Mouse (Mus musculus): ENCODE results near the gene Pank1. TPM values are rescaled to one million over a fixed set of nuclear protein-coding genes. Genes with fewer than 3 reads are reported as not detected.
A peak's percentile ranks its signal among the peaks of the same experiment; 100 is the strongest.

Pank1 gene
- polyA plus RNA-seq, 1 experiment from 2014 or later: 7.7 TPM

DNA sequence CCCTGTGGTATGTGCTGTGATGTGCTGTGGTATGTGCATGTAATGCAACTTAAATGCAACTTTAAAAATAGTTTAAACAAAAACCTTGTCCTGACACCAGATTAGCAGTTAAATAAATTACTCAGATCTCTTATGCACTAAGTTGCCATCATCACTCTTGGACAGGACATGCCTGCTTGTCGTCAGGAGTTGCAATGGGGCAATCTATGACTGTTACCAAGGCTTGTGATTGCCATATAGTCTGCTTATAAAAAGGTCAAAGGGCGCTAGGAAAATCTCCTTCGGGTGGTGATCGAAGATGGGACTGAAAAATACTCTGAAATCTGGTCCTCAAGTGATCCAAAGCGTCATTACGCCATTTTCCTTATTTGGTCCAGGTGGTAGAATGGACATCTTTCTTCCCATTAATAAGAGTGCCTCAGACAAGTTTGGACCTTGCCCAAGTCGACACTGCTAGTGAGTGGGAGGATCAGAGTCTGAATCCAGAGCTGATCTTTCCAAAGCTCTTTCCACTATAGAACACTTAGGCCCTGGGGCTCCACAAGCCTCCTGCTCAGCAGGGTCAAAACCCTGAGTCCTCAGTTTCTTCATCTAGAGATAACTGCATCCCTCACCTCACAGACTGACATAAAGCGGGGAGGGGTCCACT lies 11.0 kb downstream of the Pank1 start:
- DNase-seq (ENCODE audit: low spot score) (no peak), ATAC-seq (ENCODE audit: low read depth) (no peak)
- Histone ChIP-seq H3K27me3 (replicated peaks; ENCODE audit: control insufficient read depth, insufficient read depth, low read length) (no peaks in the 10 kb centered on the region), H3K4me2 (ENCODE audit: low read depth, low read length) (no peak overlapping the region), H3K4me3 (ENCODE audit: low read depth, low read length) (no peak overlapping the region), H3K36me3 (ENCODE audit: control insufficient read depth, insufficient read depth, low read length) (no peaks in the 10 kb centered on the region), H3K9ac (ENCODE audit: low read depth, low read length) (no peak overlapping the region), H3K27ac (replicated peaks; ENCODE audit: low read depth, low read length) (no peak overlapping the region), H3K4me1 (ENCODE audit: control insufficient read depth, insufficient read depth, low read length) (no peaks in the 10 kb centered on the region), H3K9me3 (ENCODE audit: control insufficient read depth, low read length) (no peaks in the 10 kb centered on the region)
- 85% methylated on average over 8 of the region's 8 CpGs for WGBS

DNA sequence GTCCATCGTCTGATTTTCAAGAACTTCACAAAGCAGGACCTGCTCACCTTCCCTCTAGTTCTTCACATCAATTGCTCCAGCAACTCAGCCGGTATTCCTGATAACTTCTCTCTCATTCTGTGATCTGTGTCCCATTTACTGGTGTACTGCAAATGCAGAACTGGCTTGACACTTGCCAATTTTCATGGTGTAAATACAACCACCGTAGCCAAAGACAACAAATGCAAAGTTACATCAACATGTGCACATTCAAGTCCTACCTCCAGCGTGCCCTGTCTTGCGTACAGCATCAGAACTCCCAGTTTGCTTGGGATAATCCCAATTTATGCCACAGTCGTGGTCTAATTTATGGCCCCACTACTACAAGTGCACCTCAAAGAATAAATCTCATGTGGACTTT lies 15.5 kb downstream of the Pank1 start:
- Histone ChIP-seq H3K27ac (replicated peaks; ENCODE audit: low read depth, low read length) (no peak overlapping the region), H3K4me2 (ENCODE audit: low read depth, low read length) (no peak overlapping the region), H3K27me3 (replicated peaks; ENCODE audit: control insufficient read depth, insufficient read depth, low read length) (no peaks in the 10 kb centered on the region), H3K9me3 (ENCODE audit: control insufficient read depth, low read length) (no peaks in the 10 kb centered on the region), H3K4me1 (ENCODE audit: control insufficient read depth, insufficient read depth, low read length) (no peaks in the 10 kb centered on the region), H3K9ac (ENCODE audit: low read depth, low read length) (no peak overlapping the region), H3K4me3 (ENCODE audit: low read depth, low read length) (no peak overlapping the region), H3K36me3 (ENCODE audit: control insufficient read depth, insufficient read depth, low read length) (no peaks in the 10 kb centered on the region)
- no peak for DNase-seq (ENCODE audit: low spot score)
- 82% methylated on average over 6 of the region's 6 CpGs for WGBS
- ATAC-seq (ENCODE audit: low read depth): no peak

DNA sequence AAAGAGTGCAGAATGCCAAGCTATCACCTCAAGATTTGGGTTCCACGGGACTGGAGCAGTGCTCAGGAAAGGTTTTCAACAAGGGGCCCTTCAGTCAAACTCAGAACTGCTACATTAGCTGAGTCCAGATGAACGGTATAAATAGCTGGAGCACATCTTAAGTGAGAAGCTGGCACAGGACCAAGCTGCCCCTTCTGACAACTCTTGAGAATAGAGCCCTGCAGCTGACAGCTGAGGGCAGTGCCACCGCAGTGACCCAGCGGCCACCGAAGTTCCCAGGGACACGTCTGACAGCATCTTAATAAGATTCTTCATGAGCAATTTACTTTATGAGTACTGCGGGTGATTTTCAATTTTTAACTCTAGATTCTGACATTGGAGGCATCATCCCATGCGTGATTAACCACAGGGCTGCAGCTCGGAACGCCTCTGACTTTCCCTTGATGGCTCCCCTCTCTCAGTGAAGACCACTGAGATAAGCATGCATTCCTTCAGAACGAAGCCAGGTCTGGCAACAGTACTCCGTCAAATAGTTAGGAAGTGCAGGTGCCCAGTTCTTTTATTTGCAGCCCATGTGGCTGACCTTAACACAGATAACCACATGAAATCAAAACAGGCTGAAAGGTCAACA lies 23.1 kb downstream of the Pank1 start:
- peaks cover 9% of the 10 kb centered on the region; the same call in 1 of the 2 replicates for H3K4me1 ChIP-seq (ENCODE audit: control insufficient read depth, insufficient read depth, low read length)
- no peak overlapping the region for H3K4me3 ChIP-seq (ENCODE audit: low read depth, low read length)
- no peaks in the 10 kb centered on the region for H3K9me3 ChIP-seq (ENCODE audit: control insufficient read depth, low read length)
- DNase-seq (ENCODE audit: low spot score) (peak; percentile 62), ATAC-seq (ENCODE audit: low read depth) (no peak)
- H3K27me3 ChIP-seq (replicated peaks; ENCODE audit: control insufficient read depth, insufficient read depth, low read length): no peaks in the 10 kb centered on the region
- H3K9ac ChIP-seq (ENCODE audit: low read depth, low read length): no peak overlapping the region
- H3K27ac ChIP-seq (replicated peaks; ENCODE audit: low read depth, low read length): no peak overlapping the region
- H3K36me3 ChIP-seq (ENCODE audit: control insufficient read depth, insufficient read depth, low read length): no peaks in the 10 kb centered on the region
- H3K4me2 ChIP-seq (ENCODE audit: low read depth, low read length): no peak overlapping the region
- 75% methylated on average over 12 of the region's 12 CpGs for WGBS

DNA sequence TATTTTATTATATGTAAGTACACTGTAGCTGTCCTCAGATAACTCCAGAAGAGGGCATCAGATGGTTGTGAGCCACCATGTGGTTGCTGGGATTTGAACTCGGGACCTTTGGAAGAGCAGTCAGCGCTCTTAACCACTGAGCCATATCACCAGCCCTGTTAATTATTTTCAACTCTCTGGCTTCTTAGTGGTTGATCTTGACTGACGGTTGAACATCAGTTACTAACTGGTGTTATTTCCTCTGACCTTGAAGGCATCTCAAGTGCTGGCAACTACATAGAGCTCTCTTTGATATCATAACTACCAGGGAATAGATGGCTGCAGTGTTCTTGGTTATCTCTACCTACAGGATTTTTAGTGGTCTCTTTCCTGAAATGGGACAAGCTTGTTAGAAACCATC lies 28.1 kb downstream of the Pank1 start:
- DNase-seq (ENCODE audit: low spot score): no peak
- Histone ChIP-seq H3K4me3 (ENCODE audit: low read depth, low read length) (no peak overlapping the region), H3K4me2 (ENCODE audit: low read depth, low read length) (no peak overlapping the region), H3K4me1 (ENCODE audit: control insufficient read depth, insufficient read depth, low read length) (no peaks in the 10 kb centered on the region), H3K27me3 (replicated peaks; ENCODE audit: control insufficient read depth, insufficient read depth, low read length) (no peaks in the 10 kb centered on the region), H3K9ac (ENCODE audit: low read depth, low read length) (no peak overlapping the region), H3K27ac (replicated peaks; ENCODE audit: low read depth, low read length) (no peak overlapping the region), H3K36me3 (ENCODE audit: control insufficient read depth, insufficient read depth, low read length) (no peaks in the 10 kb centered on the region), H3K9me3 (ENCODE audit: control insufficient read depth, low read length) (no peaks in the 10 kb centered on the region; the same call in 1 of the 2 replicates)
- no peak for ATAC-seq (ENCODE audit: low read depth)
- 95% methylated on average over 3 of the region's 3 CpGs for WGBS

DNA sequence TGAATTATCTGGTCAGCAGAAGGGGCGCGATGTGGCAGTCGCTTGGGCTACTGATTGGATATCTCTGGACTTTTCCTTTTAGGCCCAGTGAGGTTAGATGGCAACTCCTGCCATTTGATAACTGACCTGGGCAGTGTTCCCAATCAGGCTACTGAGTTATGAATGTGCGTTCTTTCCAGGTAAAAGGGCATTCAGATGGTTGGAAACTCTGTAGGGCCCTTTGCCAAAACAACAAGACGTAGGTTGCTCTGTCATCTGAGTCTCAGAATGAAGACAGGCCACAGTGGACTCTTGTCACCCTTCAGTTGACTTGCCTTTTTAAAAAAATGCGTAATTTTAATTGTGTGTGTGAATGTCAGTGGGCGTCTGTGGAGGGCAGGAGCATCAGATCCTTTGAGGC lies 29.8 kb downstream of the Pank1 start:
- Histone ChIP-seq H3K9me3 (ENCODE audit: control insufficient read depth, low read length) (no peaks in the 10 kb centered on the region; the same call in 1 of the 2 replicates), H3K36me3 (ENCODE audit: control insufficient read depth, insufficient read depth, low read length) (no peaks in the 10 kb centered on the region), H3K9ac (ENCODE audit: low read depth, low read length) (no peak overlapping the region), H3K27me3 (replicated peaks; ENCODE audit: control insufficient read depth, insufficient read depth, low read length) (no peaks in the 10 kb centered on the region), H3K4me1 (ENCODE audit: control insufficient read depth, insufficient read depth, low read length) (0 out of 2 replicates have a peak, but pooled peaks cover 4% of the 10 kb centered on the region), H3K4me2 (ENCODE audit: low read depth, low read length) (no peak overlapping the region), H3K27ac (replicated peaks; ENCODE audit: low read depth, low read length) (no peak overlapping the region), H3K4me3 (ENCODE audit: low read depth, low read length) (no peak overlapping the region)
- 93% methylated on average over 7 of the region's 7 CpGs for WGBS
- DNase-seq (ENCODE audit: low spot score) (no peak), ATAC-seq (ENCODE audit: low read depth) (no peak)

DNA sequence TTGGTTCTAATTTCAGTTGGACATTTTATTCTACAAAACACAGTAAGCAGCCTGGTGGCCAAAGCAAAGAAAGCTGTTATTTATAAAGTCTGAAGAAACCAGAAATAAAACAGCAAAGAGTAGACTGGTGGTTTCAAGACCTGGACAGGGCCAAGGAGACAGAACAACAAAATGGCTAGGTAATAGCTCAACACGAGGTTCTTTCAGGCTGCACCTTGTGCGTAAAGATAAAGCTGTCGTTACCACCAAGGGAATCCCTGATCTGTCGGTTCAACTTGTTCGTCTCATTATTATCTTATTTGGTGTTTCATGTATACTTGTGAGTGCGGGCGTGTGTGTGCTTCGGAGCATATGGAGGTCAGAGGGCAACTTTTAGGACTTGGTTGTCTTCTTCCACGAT lies 31.1 kb downstream of the Pank1 start:
- DNase-seq (ENCODE audit: low spot score) (no peak), ATAC-seq (ENCODE audit: low read depth) (no peak)
- Histone ChIP-seq H3K27me3 (replicated peaks; ENCODE audit: control insufficient read depth, insufficient read depth, low read length) (no peaks in the 10 kb centered on the region), H3K36me3 (ENCODE audit: control insufficient read depth, insufficient read depth, low read length) (no peaks in the 10 kb centered on the region), H3K27ac (replicated peaks; ENCODE audit: low read depth, low read length) (no peak overlapping the region), H3K4me3 (ENCODE audit: low read depth, low read length) (no peak overlapping the region), H3K9ac (ENCODE audit: low read depth, low read length) (no peak overlapping the region), H3K9me3 (ENCODE audit: control insufficient read depth, low read length) (no peaks in the 10 kb centered on the region; the same call in 1 of the 2 replicates), H3K4me1 (ENCODE audit: control insufficient read depth, insufficient read depth, low read length) (0 out of 2 replicates have a peak, but pooled peaks cover 4% of the 10 kb centered on the region), H3K4me2 (ENCODE audit: low read depth, low read length) (no peak overlapping the region)
- WGBS: 90% methylated on average over 9 of the region's 9 CpGs

DNA sequence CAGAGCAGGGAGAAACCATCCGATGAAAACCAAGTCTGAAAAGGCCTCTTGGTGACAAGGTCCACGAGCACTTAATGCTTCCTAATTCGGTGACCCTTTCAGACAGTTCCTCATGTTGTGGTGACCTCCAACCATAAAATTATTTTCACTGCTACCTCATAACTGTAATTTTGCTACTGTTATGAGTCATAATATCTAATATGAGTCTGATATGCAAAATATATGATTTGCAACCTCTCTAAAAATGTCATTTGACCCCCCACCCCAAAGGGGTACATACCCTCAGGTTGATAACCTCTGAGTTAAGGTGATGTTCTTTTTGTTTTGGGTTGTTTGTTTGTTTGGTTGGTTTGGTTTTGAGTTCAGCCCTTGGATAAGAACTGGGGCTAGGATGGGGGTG lies 32.2 kb downstream of the Pank1 start:
- DNase-seq (ENCODE audit: low spot score) (no peak), ATAC-seq (ENCODE audit: low read depth) (no peak)
- Histone ChIP-seq H3K36me3 (ENCODE audit: control insufficient read depth, insufficient read depth, low read length) (no peaks in the 10 kb centered on the region), H3K4me3 (ENCODE audit: low read depth, low read length) (no peak overlapping the region), H3K4me1 (ENCODE audit: control insufficient read depth, insufficient read depth, low read length) (0 out of 2 replicates have a peak, but pooled peaks cover 4% of the 10 kb centered on the region), H3K9ac (ENCODE audit: low read depth, low read length) (no peak overlapping the region), H3K4me2 (ENCODE audit: low read depth, low read length) (no peak overlapping the region), H3K9me3 (ENCODE audit: control insufficient read depth, low read length) (no peaks in the 10 kb centered on the region; the same call in 1 of the 2 replicates), H3K27ac (replicated peaks; ENCODE audit: low read depth, low read length) (no peak overlapping the region), H3K27me3 (replicated peaks; ENCODE audit: control insufficient read depth, insufficient read depth, low read length) (no peaks in the 10 kb centered on the region)
- 80% methylated on average over 3 of the region's 3 CpGs for WGBS

DNA sequence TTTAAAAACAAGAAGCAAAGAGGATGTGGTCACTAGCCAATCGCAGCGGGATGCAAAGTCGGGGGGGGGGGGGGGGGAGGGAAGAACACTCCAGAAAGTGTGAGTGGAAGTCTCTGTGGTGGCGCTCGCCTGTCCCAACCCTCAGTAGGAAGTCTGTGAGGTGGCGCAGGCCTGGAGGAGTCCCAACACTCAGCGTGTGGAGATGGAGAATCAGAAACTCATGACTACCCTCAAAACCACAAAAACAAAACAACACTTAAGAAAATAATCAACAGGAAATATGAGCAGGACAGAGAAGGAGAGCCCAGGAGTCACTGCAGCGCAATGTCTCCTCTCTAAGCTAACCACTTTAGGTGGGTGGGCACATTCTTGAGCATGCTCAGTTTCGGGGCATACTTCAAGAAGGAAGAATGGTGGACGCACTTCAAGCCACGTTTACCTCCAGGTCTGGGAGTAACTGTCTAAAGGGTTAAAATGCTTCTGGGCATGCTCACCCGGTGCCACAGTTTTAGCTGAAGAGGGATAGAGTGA lies 32.7 kb downstream of the Pank1 start:
- DNase-seq (ENCODE audit: low spot score): no peak
- WGBS: 47% methylated on average over 12 of the region's 12 CpGs
- no peaks in the 10 kb centered on the region; the same call in 1 of the 2 replicates for H3K9me3 ChIP-seq (ENCODE audit: control insufficient read depth, low read length)
- no peak overlapping the region for H3K4me3 ChIP-seq (ENCODE audit: low read depth, low read length)
- H3K4me1 ChIP-seq (ENCODE audit: control insufficient read depth, insufficient read depth, low read length): 0 out of 2 replicates have a peak, but pooled peaks cover 6% of the 10 kb centered on the region
- H3K27ac ChIP-seq (replicated peaks; ENCODE audit: low read depth, low read length): no peak overlapping the region
- ATAC-seq (ENCODE audit: low read depth): no peak
- no peaks in the 10 kb centered on the region for H3K36me3 ChIP-seq (ENCODE audit: control insufficient read depth, insufficient read depth, low read length)
- H3K9ac ChIP-seq (ENCODE audit: low read depth, low read length): no peak overlapping the region
- H3K4me2 ChIP-seq (ENCODE audit: low read depth, low read length): peak overlapping the region; percentile 9; the same call in 1 of the 2 replicates
- H3K27me3 ChIP-seq (replicated peaks; ENCODE audit: control insufficient read depth, insufficient read depth, low read length): no peaks in the 10 kb centered on the region
